Mouse (Mus musculus): ENCODE measurements around the gene Ugdh. TPM values are rescaled to one million over a fixed set of nuclear protein-coding genes. Genes with fewer than 3 reads are reported as not detected.
"Not testable (repeated sequence)": the region's sequence is repeated elsewhere in the genome, so short reads cannot be mapped to it uniquely, and the experiment has no call there.

The Ugdh gene
- polyA plus RNA-seq (2014; fragmentation: Nextera tagmentation; extraction: Ambion mirVana) = 119 and 125 TPM in 2 replicates

DNA sequence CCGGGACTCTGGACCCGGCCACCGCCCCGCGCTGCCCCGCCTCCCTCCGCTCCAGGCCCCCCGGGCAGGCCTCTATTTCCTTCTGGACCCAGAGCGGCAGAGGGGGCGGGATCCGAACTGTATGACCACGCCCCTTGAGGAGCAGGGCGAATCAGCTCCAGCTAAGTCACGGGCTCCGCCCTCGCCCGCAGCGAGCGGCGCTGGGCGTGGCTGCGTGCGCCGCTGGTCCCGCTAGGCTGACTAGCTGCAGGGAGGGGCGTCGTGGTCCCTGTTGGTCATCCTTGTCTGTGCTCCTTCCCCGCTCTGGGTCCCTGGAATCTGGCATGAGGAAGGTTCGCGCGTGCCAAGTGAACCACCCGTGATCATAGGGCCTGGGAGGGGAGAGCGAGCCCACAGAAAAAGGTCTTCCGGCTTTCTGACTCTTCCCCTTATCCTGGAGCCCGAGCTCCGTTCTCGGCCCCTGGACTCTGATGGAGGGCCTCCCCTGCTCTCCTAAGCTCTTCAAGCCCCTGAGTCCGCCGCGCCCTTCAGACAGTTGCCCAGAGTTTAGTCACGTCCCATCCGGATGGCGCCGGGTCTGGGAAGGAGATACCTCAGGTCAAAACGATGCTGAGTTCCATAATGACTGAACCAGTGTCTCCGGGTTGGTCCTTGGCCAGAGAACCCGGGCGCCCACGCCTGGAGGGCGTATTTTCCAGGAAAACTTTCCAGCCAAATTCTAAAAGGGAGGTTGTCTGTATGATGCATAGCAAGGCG is at the start of gene Ugdh:
TSS of gene Ugdh (minus strand) at position 144 of the 756 bp plus-strand sequence.
- H3K9ac ChIP-seq (ENCODE audit: low read depth, low read length) = peak within 1 kb of the TSS; percentile 86
- no peaks in the 10 kb centered on the region for H3K9me3 ChIP-seq (ENCODE audit: control insufficient read depth, low read length)
- H3K27ac ChIP-seq (replicated peaks; ENCODE audit: low read depth, low read length) = peak within 1 kb of the TSS; percentile 92
- H3K4me1 ChIP-seq (ENCODE audit: control insufficient read depth, insufficient read depth, low read length) = peaks cover 9% of the 10 kb centered on the region; the same call in 1 of the 2 replicates
- DNase-seq (ENCODE audit: low spot score) = peak; percentile 99
- H3K27me3 ChIP-seq (replicated peaks; ENCODE audit: control insufficient read depth, insufficient read depth, low read length) = no peaks in the 10 kb centered on the region
- peak; percentile 97 for ATAC-seq (ENCODE audit: low read depth)
- H3K4me3 ChIP-seq (ENCODE audit: low read depth, low read length) = peak within 1 kb of the TSS; percentile 78
- H3K36me3 ChIP-seq (ENCODE audit: control insufficient read depth, insufficient read depth, low read length) = peaks cover 4% of the 10 kb centered on the region; the same call in 1 of the 2 replicates
- 0% methylated on average over 30 of the region's 51 CpGs for WGBS
- H3K4me2 ChIP-seq (ENCODE audit: low read depth, low read length) = peak within 1 kb of the TSS; percentile 68

DNA sequence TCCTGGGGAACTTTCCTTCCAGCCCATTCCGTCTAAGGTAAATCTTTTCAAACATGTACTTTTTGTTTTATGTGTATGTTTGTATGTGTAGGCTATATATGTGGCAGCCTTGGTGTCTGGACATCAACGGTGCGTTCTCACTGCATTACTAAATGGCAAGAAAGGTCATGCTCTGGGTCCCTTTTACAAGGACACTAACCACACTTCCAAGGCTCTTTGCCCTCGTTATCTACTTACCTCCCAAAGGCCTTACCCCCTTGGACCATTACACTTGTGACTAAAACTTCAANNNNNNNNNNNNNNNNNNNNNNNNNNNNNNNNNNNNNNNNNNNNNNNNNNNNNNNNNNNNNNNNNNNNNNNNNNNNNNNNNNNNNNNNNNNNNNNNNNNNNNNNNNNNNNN is 47.2 kb upstream of the Ugdh start:
- Histone ChIP-seq H3K9ac (ENCODE audit: low read depth, low read length) (no peak overlapping the region), H3K4me3 (ENCODE audit: low read depth, low read length) (no peak overlapping the region), H3K27me3 (replicated peaks; ENCODE audit: control insufficient read depth, insufficient read depth, low read length) (no peaks in the 10 kb centered on the region), H3K4me2 (ENCODE audit: low read depth, low read length) (no peak overlapping the region), H3K9me3 (ENCODE audit: control insufficient read depth, low read length) (no peaks in the 10 kb centered on the region), H3K27ac (replicated peaks; ENCODE audit: low read depth, low read length) (no peak overlapping the region), H3K4me1 (ENCODE audit: control insufficient read depth, insufficient read depth, low read length) (0 out of 2 replicates have a peak, but pooled peaks cover 3% of the 10 kb centered on the region), H3K36me3 (ENCODE audit: control insufficient read depth, insufficient read depth, low read length) (peaks cover 8% of the 10 kb centered on the region; the same call in 1 of the 2 replicates)
- ATAC-seq (ENCODE audit: low read depth) (no peak), DNase-seq (ENCODE audit: low spot score) (no peak)
- 83% methylated on average over 4 of the region's 4 CpGs for WGBS

DNA sequence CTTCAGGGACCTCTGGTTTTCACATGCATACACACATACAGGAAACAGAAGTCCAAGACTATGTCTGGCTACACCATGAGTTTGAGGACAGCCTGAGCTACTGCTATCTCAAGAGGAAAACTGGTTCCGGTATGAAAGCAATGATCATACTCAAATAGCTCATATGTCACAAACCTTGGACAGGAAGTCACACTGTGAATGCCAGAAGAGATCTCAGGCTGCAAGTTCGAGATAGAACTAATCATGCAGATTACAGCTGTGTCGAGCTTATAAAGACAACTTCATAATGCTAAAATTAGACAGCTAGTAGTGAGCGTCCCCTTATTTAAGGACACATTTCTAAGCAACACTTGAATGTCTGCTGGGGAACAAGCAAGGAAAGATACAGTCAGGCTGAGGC is 44.8 kb upstream of the Ugdh start:
- Histone ChIP-seq H3K27me3 (replicated peaks; ENCODE audit: control insufficient read depth, insufficient read depth, low read length) (no peaks in the 10 kb centered on the region), H3K27ac (replicated peaks; ENCODE audit: low read depth, low read length) (no peak overlapping the region), H3K4me1 (ENCODE audit: control insufficient read depth, insufficient read depth, low read length) (no peaks in the 10 kb centered on the region), H3K4me2 (ENCODE audit: low read depth, low read length) (no peak overlapping the region), H3K9me3 (ENCODE audit: control insufficient read depth, low read length) (no peaks in the 10 kb centered on the region), H3K36me3 (ENCODE audit: control insufficient read depth, insufficient read depth, low read length) (peaks cover 8% of the 10 kb centered on the region; the same call in 1 of the 2 replicates), H3K9ac (ENCODE audit: low read depth, low read length) (no peak overlapping the region), H3K4me3 (ENCODE audit: low read depth, low read length) (no peak overlapping the region)
- ATAC-seq (ENCODE audit: low read depth) = no peak
- no peak for DNase-seq (ENCODE audit: low spot score)
- 73% methylated on average over 4 of the region's 4 CpGs for WGBS

DNA sequence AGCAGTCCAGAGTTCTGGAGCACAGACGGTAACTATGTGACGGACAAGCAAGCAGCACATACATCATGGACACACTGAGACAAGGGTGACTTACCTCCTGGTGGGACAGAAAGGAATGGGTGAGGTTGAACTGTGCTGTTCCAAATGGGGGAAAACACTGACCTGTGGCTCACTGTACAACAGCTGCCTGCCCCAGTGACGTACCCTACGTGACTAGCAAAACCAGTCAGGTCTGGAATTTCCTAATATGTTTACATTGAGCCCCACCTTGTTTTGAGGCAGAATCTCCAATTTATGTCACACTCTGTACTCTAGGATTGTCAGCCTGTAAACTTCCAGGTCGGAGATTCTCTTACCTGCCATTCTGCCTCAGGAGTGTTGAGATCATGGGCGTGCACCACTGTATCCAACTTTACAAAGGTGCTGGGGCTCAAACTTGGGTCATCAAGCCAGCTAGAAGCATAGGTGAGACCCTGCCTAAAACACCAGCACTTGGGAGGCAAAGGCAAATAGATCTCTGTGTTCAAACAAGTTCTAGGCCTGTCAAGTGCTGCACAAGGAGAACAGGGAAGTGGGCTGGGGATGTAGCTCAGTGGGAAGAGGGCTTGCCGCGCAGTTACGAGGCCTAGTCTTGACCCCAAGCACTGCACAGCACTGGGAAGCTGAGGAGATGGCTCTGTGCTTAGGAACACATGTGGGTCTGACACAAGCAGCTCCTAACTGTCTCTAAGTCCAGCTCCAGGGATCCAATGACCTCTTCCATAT is 44.1 kb upstream of the Ugdh start:
- Histone ChIP-seq H3K27ac (replicated peaks; ENCODE audit: low read depth, low read length) (no peak overlapping the region), H3K4me1 (ENCODE audit: control insufficient read depth, insufficient read depth, low read length) (no peaks in the 10 kb centered on the region), H3K4me2 (ENCODE audit: low read depth, low read length) (no peak overlapping the region), H3K36me3 (ENCODE audit: control insufficient read depth, insufficient read depth, low read length) (peaks cover 8% of the 10 kb centered on the region; the same call in 1 of the 2 replicates), H3K4me3 (ENCODE audit: low read depth, low read length) (no peak overlapping the region), H3K27me3 (replicated peaks; ENCODE audit: control insufficient read depth, insufficient read depth, low read length) (no peaks in the 10 kb centered on the region), H3K9ac (ENCODE audit: low read depth, low read length) (no peak overlapping the region), H3K9me3 (ENCODE audit: control insufficient read depth, low read length) (no peaks in the 10 kb centered on the region)
- DNase-seq (ENCODE audit: low spot score) (peak; percentile 22), ATAC-seq (ENCODE audit: low read depth) (peak; percentile 57)
- 86% methylated on average over 9 of the region's 9 CpGs for WGBS

DNA sequence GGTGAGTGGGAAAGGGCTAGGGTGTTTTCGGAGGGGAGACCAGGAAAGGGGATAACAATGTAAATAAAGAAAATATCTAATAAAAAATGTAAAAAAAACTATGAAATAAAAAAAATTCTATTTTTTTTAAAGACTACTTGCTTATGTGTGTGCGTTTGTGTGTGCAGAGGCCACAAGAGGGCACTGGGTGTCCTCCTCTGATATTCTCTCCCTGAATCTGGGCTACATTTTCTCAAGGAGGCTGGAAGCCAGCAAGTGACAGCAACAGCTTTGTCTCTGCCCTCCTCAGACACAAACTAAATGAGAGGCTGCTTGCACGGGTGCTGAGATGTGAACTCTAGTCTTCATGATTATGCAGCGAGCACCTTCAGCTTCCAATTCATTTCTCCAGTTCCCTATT is 42.5 kb upstream of the Ugdh start:
- H3K36me3 ChIP-seq (ENCODE audit: control insufficient read depth, insufficient read depth, low read length) = peaks cover 8% of the 10 kb centered on the region; the same call in 1 of the 2 replicates
- H3K4me2 ChIP-seq (ENCODE audit: low read depth, low read length) = no peak overlapping the region
- WGBS = 74% methylated on average over 4 of the region's 4 CpGs
- H3K4me3 ChIP-seq (ENCODE audit: low read depth, low read length) = no peak overlapping the region
- ATAC-seq (ENCODE audit: low read depth) (no peak), DNase-seq (ENCODE audit: low spot score) (peak; percentile 60)
- H3K4me1 ChIP-seq (ENCODE audit: control insufficient read depth, insufficient read depth, low read length) = no peaks in the 10 kb centered on the region
- no peaks in the 10 kb centered on the region for H3K27me3 ChIP-seq (replicated peaks; ENCODE audit: control insufficient read depth, insufficient read depth, low read length)
- no peaks in the 10 kb centered on the region for H3K9me3 ChIP-seq (ENCODE audit: control insufficient read depth, low read length)
- H3K27ac ChIP-seq (replicated peaks; ENCODE audit: low read depth, low read length) = no peak overlapping the region
- H3K9ac ChIP-seq (ENCODE audit: low read depth, low read length) = no peak overlapping the region

DNA sequence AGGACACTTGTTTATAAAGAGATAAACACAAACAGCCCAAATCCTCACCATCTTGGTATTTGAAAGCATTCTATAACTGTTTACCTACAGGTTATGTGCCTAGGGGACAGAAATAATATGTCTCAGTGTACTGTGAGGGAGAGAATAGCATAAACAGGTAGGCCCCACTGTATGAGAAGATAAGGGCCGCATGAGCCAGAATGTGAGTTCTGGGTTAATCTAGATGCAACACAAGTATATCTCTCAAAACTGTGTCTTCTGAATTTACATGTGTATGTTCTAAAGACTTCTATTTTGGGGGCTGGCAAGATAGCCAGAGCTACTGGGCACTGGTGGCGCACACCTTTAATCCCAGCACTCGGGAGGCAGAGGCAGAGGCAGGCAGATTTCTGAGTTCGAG is 41.0 kb upstream of the Ugdh start:
- not testable (repeated sequence) for H3K4me2 ChIP-seq (ENCODE audit: low read depth, low read length); H3K27me3 ChIP-seq (replicated peaks; ENCODE audit: control insufficient read depth, insufficient read depth, low read length); ATAC-seq (ENCODE audit: low read depth); H3K36me3 ChIP-seq (ENCODE audit: control insufficient read depth, insufficient read depth, low read length); H3K9me3 ChIP-seq (ENCODE audit: control insufficient read depth, low read length); H3K9ac ChIP-seq (ENCODE audit: low read depth, low read length); H3K4me1 ChIP-seq (ENCODE audit: control insufficient read depth, insufficient read depth, low read length); H3K27ac ChIP-seq (replicated peaks; ENCODE audit: low read depth, low read length); DNase-seq (ENCODE audit: low spot score); H3K4me3 ChIP-seq (ENCODE audit: low read depth, low read length)
- WGBS = 95% methylated on average over 3 of the region's 4 CpGs

DNA sequence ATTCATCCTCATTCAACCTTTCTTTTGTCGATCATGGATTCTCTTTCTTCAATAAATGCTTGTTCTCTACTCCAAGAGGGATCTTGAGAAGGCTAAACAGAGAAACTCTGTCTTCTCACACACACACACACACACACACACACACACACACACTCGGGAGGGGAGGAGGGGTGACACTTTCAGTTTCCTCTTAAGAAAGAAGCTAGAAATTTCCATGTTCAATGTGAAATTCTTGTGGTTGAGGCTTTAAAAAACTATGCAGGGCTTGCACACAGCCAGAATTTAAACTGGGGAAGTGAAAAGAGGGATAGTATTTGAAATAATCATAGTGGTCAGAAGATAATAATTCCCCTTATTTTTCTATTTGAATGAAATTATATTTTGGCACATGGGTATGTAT is 40.1 kb upstream of the Ugdh start:
- Histone ChIP-seq H3K27ac (replicated peaks; ENCODE audit: low read depth, low read length) (no peak overlapping the region), H3K4me2 (ENCODE audit: low read depth, low read length) (no peak overlapping the region), H3K9ac (ENCODE audit: low read depth, low read length) (no peak overlapping the region), H3K4me3 (ENCODE audit: low read depth, low read length) (no peak overlapping the region), H3K4me1 (ENCODE audit: control insufficient read depth, insufficient read depth, low read length) (no peaks in the 10 kb centered on the region), H3K9me3 (ENCODE audit: control insufficient read depth, low read length) (no peaks in the 10 kb centered on the region), H3K27me3 (replicated peaks; ENCODE audit: control insufficient read depth, insufficient read depth, low read length) (no peaks in the 10 kb centered on the region), H3K36me3 (ENCODE audit: control insufficient read depth, insufficient read depth, low read length) (peaks cover 8% of the 10 kb centered on the region; the same call in 1 of the 2 replicates)
- DNase-seq (ENCODE audit: low spot score) (peak; percentile 19), ATAC-seq (ENCODE audit: low read depth) (no peak)
- WGBS = 66% methylated on average over 2 of the region's 2 CpGs

DNA sequence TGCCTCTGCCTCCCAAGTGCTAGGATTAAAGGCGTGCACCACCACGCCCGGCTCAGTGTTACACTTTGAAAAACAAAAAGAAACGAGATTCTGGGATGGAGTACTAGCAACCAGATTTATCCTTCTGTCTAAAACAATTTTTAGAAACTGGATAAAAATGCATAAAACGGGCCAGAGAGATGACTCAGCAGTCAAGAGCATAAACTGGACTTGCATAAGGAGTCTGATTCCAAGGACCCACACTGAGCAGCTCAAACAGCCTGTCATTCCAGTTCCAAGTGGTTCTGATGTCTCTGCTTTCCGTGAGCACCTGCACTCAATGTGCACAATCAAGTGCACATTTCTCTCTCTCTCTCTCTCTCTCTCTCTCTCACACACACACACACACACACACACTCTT is 34.0 kb upstream of the Ugdh start:
- Histone ChIP-seq H3K27me3 (replicated peaks; ENCODE audit: control insufficient read depth, insufficient read depth, low read length) (no peaks in the 10 kb centered on the region), H3K4me3 (ENCODE audit: low read depth, low read length) (no peak overlapping the region), H3K9me3 (ENCODE audit: control insufficient read depth, low read length) (0 out of 2 replicates have a peak, but pooled peaks cover 5% of the 10 kb centered on the region), H3K9ac (ENCODE audit: low read depth, low read length) (no peak overlapping the region), H3K27ac (replicated peaks; ENCODE audit: low read depth, low read length) (no peak overlapping the region), H3K4me2 (ENCODE audit: low read depth, low read length) (no peak overlapping the region), H3K4me1 (ENCODE audit: control insufficient read depth, insufficient read depth, low read length) (no peaks in the 10 kb centered on the region), H3K36me3 (ENCODE audit: control insufficient read depth, insufficient read depth, low read length) (peaks cover 34% of the 10 kb centered on the region)
- DNase-seq (ENCODE audit: low spot score) (no peak), ATAC-seq (ENCODE audit: low read depth) (no peak)
- 84% methylated on average over 6 of the region's 6 CpGs for WGBS

Data from embryonic facial prominence, embryonic 14.5 days (tissue).